Mouse (Mus musculus) ES-E14 (cell line): ENCODE data around the gene Zfp445.

Experiments
- ZC3H11A ChIP-seq: IDR thresholded peaks from 2 replicates; pipeline ENCODE4 v1.6.1; 2012; ENCODE audit warnings: low read depth, mild to moderate bottlenecking, inconsistent platforms, low read length, borderline replicate concordance
- ZNF384 ChIP-seq: IDR thresholded peaks from 2 replicates; pipeline ENCODE4 v1.6.1; 2012; ENCODE audit warnings: low read depth, low read length, inconsistent platforms

- TF ChIP-seq ZC3H11A: no peak
- TF ChIP-seq ZNF384: no peak
Measured at GRCm38 (mm10) chr9:122865697-122866166, at the start of gene Zfp445.
